Comparison of ENCODE assay signal across 9 mouse cellular contexts in genomic region chr8:72756771-72757390, GRCm38 (mm10). TPM values are rescaled to one million over a fixed set of nuclear protein-coding genes. Genes with fewer than 3 reads are reported as not detected.
DNase-seq lines count a peak whose midpoint lies in the region; ATAC-seq and TF ChIP-seq lines count a peak whose summit lies in the region.
"Had no signal": no experiment of that assay in that cellular context is flagged by ENCODE, and none has a peak within 500 bp of the region (broad histone marks: within the 10 kb centered on the region; RNA-seq: fewer than 3 reads in every experiment).

No protein-coding gene starts in this region.

- H3K4me1 ChIP-seq in forebrain, embryonic 15.5 days = no peaks in the 10 kb centered on the region
- no peaks in the 10 kb centered on the region for H3K4me1 ChIP-seq in forebrain, embryonic 13.5 days
- no peaks in the 10 kb centered on the region; the same call in 1 of the 2 replicates for H3K4me1 ChIP-seq in liver, embryonic 11.5 days (replicated peaks; ENCODE audit: control insufficient read depth, insufficient read depth, low read length)
- 0 out of 2 replicates have a peak, but pooled peaks cover 5% of the 10 kb centered on the region for H3K4me1 ChIP-seq in liver, embryonic 12.5 days
- H3K4me1 ChIP-seq in thymus, adult 2 months (replicated peaks; ENCODE audit: control insufficient read depth, insufficient read depth, low read length) = peaks cover 9% of the 10 kb centered on the region
- no peaks in the 10 kb centered on the region for H3K4me1 ChIP-seq in stomach, embryonic 15.5 days

- H3K4me3 ChIP-seq in forebrain, embryonic 15.5 days = no peak overlapping the region
- no peak overlapping the region for H3K4me3 ChIP-seq in forebrain, embryonic 13.5 days
- H3K4me3 ChIP-seq in liver, embryonic 11.5 days (ENCODE audit: low read depth, low read length) = no peak overlapping the region
- no peak overlapping the region for H3K4me3 ChIP-seq in liver, embryonic 12.5 days
- no peak overlapping the region for H3K4me3 ChIP-seq in thymus, adult 2 months (ENCODE audit: control insufficient read depth, insufficient read depth, low read length)
- no peak overlapping the region for H3K4me3 ChIP-seq in stomach, embryonic 15.5 days (replicated peaks)

- no peak for TF ChIP-seq CTCF in thymus, adult 2 months (IDR thresholded peaks at IDR 0.05; ENCODE audit: borderline replicate concordance, control insufficient read depth, extremely low read depth, insufficient read depth, low read length, poor library complexity)

- peaks cover 66% of the 10 kb centered on the region for H3K36me3 ChIP-seq in forebrain, embryonic 15.5 days
- peaks cover 71% of the 10 kb centered on the region for H3K36me3 ChIP-seq in forebrain, embryonic 13.5 days (ENCODE audit: poor library complexity, severe bottlenecking)
- peaks cover 31% of the 10 kb centered on the region for H3K36me3 ChIP-seq in liver, embryonic 11.5 days (ENCODE audit: control insufficient read depth, insufficient read depth, low read length)
- peaks cover 60% of the 10 kb centered on the region for H3K36me3 ChIP-seq in liver, embryonic 12.5 days
- H3K36me3 ChIP-seq in thymus, adult 2 months (ENCODE audit: control insufficient read depth, insufficient read depth, low read length) = peaks cover 50% of the 10 kb centered on the region
- H3K36me3 ChIP-seq in stomach, embryonic 15.5 days = peaks cover 44% of the 10 kb centered on the region

- no peak overlapping the region for H3K27ac ChIP-seq in forebrain, embryonic 15.5 days (replicated peaks)
- no peak overlapping the region for H3K27ac ChIP-seq in forebrain, embryonic 13.5 days
- H3K27ac ChIP-seq in liver, embryonic 11.5 days (ENCODE audit: low read depth, low read length) = no peak overlapping the region
- H3K27ac ChIP-seq in liver, embryonic 12.5 days = no peak overlapping the region
- H3K27ac ChIP-seq in thymus, adult 2 months (ENCODE audit: control insufficient read depth, insufficient read depth, low read length) = no peak overlapping the region
- no peak overlapping the region for H3K27ac ChIP-seq in stomach, embryonic 15.5 days
- H3K27ac ChIP-seq: hindbrain, embryonic 14.5 days had no signal

- no peaks in the 10 kb centered on the region for H3K9me3 ChIP-seq in forebrain, embryonic 15.5 days
- no peaks in the 10 kb centered on the region for H3K9me3 ChIP-seq in forebrain, embryonic 13.5 days (replicated peaks)
- no peaks in the 10 kb centered on the region for H3K9me3 ChIP-seq in liver, embryonic 11.5 days (ENCODE audit: control insufficient read depth, low read length)
- no peaks in the 10 kb centered on the region for H3K9me3 ChIP-seq in liver, embryonic 12.5 days (replicated peaks)
- H3K9me3 ChIP-seq in stomach, embryonic 15.5 days = no peaks in the 10 kb centered on the region

- WGBS in forebrain, embryonic 15.5 days = 97% methylated on average over 35 of the region's 35 CpGs
- WGBS in forebrain, embryonic 13.5 days = 97% methylated on average over 35 of the region's 35 CpGs
- WGBS in liver, embryonic 11.5 days = 97% methylated on average over 35 of the region's 35 CpGs
- WGBS in liver, embryonic 12.5 days (ENCODE audit: insufficient replicate concordance) = 91% methylated on average over 35 of the region's 35 CpGs
- 98% methylated on average over 35 of the region's 35 CpGs for WGBS in thymus, adult 2 months
- 96% methylated on average over 35 of the region's 35 CpGs for WGBS in stomach, embryonic 15.5 days

- TF ChIP-seq POLR2A in thymus, adult 2 months (IDR thresholded peaks at IDR 0.05; ENCODE audit: control insufficient read depth, extremely low read depth, insufficient read depth, low read length, poor library complexity) = no peak

- H3K27me3 ChIP-seq in forebrain, embryonic 15.5 days = no peaks in the 10 kb centered on the region
- no peaks in the 10 kb centered on the region for H3K27me3 ChIP-seq in forebrain, embryonic 13.5 days
- H3K27me3 ChIP-seq in liver, embryonic 11.5 days (replicated peaks; ENCODE audit: control insufficient read depth, insufficient read depth, low read length) = no peaks in the 10 kb centered on the region
- H3K27me3 ChIP-seq in liver, embryonic 12.5 days (replicated peaks) = no peaks in the 10 kb centered on the region
- no peaks in the 10 kb centered on the region for H3K27me3 ChIP-seq in thymus, adult 2 months (ENCODE audit: control insufficient read depth, insufficient read depth, low read length)
- H3K27me3 ChIP-seq in stomach, embryonic 15.5 days (replicated peaks) = no peaks in the 10 kb centered on the region

- 0 out of 2 replicates have a peak, but pooled peaks have one; percentile 18 for ATAC-seq in forebrain, embryonic 15.5 days (replicated peaks)
- ATAC-seq in forebrain, embryonic 13.5 days = no peak
- ATAC-seq in liver, embryonic 11.5 days (replicated peaks; ENCODE audit: low FRiP score) = no peak
- no peak for ATAC-seq in liver, embryonic 12.5 days
- peak; percentile 13; the same call in 1 of the 2 replicates for ATAC-seq in stomach, embryonic 15.5 days (ENCODE audit: insufficient read depth, low FRiP score, low read depth)

- DNase-seq in liver, embryonic 11.5 days (ENCODE audit: low spot score) = peak; percentile 28
- peak; percentile 1 for DNase-seq in thymus, adult 2 months
- DNase-seq in thymus, postnatal 0 days (ENCODE audit: low spot score) = no peak
- DNase-seq in right cerebral cortex, adult 18-20 months = no peak

- H3K9ac ChIP-seq in forebrain, embryonic 15.5 days (replicated peaks) = no peak overlapping the region
- no peak overlapping the region for H3K9ac ChIP-seq in forebrain, embryonic 13.5 days
- no peak overlapping the region for H3K9ac ChIP-seq in liver, embryonic 11.5 days (ENCODE audit: low read depth, low read length)
- no peak overlapping the region for H3K9ac ChIP-seq in liver, embryonic 12.5 days
- no peak overlapping the region for H3K9ac ChIP-seq in stomach, embryonic 15.5 days
- H3K9ac ChIP-seq: hindbrain, embryonic 14.5 days had no signal

- H3K4me2 ChIP-seq in forebrain, embryonic 15.5 days (replicated peaks) = no peak overlapping the region
- no peak overlapping the region for H3K4me2 ChIP-seq in forebrain, embryonic 13.5 days
- H3K4me2 ChIP-seq in liver, embryonic 11.5 days = no peak overlapping the region
- no peak overlapping the region for H3K4me2 ChIP-seq in liver, embryonic 12.5 days
- H3K4me2 ChIP-seq in stomach, embryonic 15.5 days = no peak overlapping the region
- H3K4me2 ChIP-seq: hindbrain, embryonic 14.5 days had no signal

RNA-seq across cellular contexts. Expression of gene F2rl3, which starts 4.8 kb away (rescaled TPM):
- 0.45 and 0.50 TPM in 2 replicates for polyA plus RNA-seq in forebrain, embryonic 15.5 days (2015; fragmentation: Nextera tagmentation; extraction: Ambion mirVana)
- 0.57 and 0.87 TPM in 2 replicates for polyA plus RNA-seq in forebrain, embryonic 13.5 days (2015; fragmentation: Nextera tagmentation; extraction: Ambion mirVana)
- polyA plus RNA-seq in liver, embryonic 11.5 days (2014; fragmentation: Nextera tagmentation; extraction: Ambion mirVana) = 8.5 and 8.6 TPM in 2 replicates
- 6.6 TPM in 2 replicates for polyA plus RNA-seq in liver, embryonic 12.5 days (2016; fragmentation: Nextera tagmentation; extraction: Ambion mirVana)
- polyA plus RNA-seq in thymus, adult 2 months (2012; rRNA removed) = 18.8 and 24.9 TPM in 2 replicates
- 4.6 and 6.5 TPM in 2 replicates for polyA plus RNA-seq in thymus, postnatal 0 days (2015; fragmentation: Nextera tagmentation; extraction: Ambion mirVana)
- 2.8 and 3.2 TPM in 2 replicates for polyA plus RNA-seq in stomach, embryonic 15.5 days (2015; fragmentation: Nextera tagmentation; extraction: Ambion mirVana)

RNA-seq across cellular contexts. Expression of gene Sin3b, which starts 33.8 kb away (rescaled TPM):
- polyA plus RNA-seq in forebrain, embryonic 15.5 days (2015; fragmentation: Nextera tagmentation; extraction: Ambion mirVana) = 196 and 197 TPM in 2 replicates
- polyA plus RNA-seq in forebrain, embryonic 13.5 days (2015; fragmentation: Nextera tagmentation; extraction: Ambion mirVana) = 185 and 197 TPM in 2 replicates
- polyA plus RNA-seq in liver, embryonic 11.5 days (2014; fragmentation: Nextera tagmentation; extraction: Ambion mirVana) = 110 TPM in 2 replicates
- polyA plus RNA-seq in liver, embryonic 12.5 days (2016; fragmentation: Nextera tagmentation; extraction: Ambion mirVana) = 73.0 and 80.0 TPM in 2 replicates
- 394 and 423 TPM in 2 replicates for polyA plus RNA-seq in thymus, adult 2 months (2012; rRNA removed)
- polyA plus RNA-seq in thymus, postnatal 0 days (2015; fragmentation: Nextera tagmentation; extraction: Ambion mirVana) = 463 and 506 TPM in 2 replicates
- polyA plus RNA-seq in stomach, embryonic 15.5 days (2015; fragmentation: Nextera tagmentation; extraction: Ambion mirVana) = 143 and 148 TPM in 2 replicates

Comparison
In these comparisons a context has a peak if more than half of its experiments do, and no peak if none do; other contexts are left out.
1. ATAC-seq: peak in forebrain, embryonic 15.5 days (single experiment) and stomach, embryonic 15.5 days (single experiment); none in forebrain, embryonic 13.5 days (single experiment), liver, embryonic 11.5 days (single experiment) and liver, embryonic 12.5 days (single experiment).
2. DNase-seq: peak in liver, embryonic 11.5 days (single experiment) and thymus, adult 2 months (single experiment); none in thymus, postnatal 0 days (single experiment) and right cerebral cortex, adult 18-20 months (single experiment).